Mouse (Mus musculus) gastrocnemius, postnatal 10 days (tissue): Measurements from ENCODE around the gene Gfy. TPM values are rescaled to one million over a fixed set of nuclear protein-coding genes. Genes with fewer than 3 reads are reported as not detected.
"Not testable (repeated sequence)": the region's sequence is repeated elsewhere in the genome, so short reads cannot be mapped to it uniquely, and the experiment has no call there.

ENCODE experiments used
- DNase-seq: peaks from one replicate; pipeline ENCODE4 v3.0.0; 2021; ENCODE audit warnings: mixed read lengths
- total RNA-seq, 2 experiments: library from RNA; stranded (reverse); gene quantifications; 2 replicates each; pipeline ENCODE4 v1.2.3; 2021

Gfy gene
- total RNA-seq, 2 experiments from 2014 or later, result 0.49 to 0.63 TPM

- DNase-seq, result no peak
These were observed 14.0 kb upstream of the Gfy start for GRCm38 (mm10) chr7:45193406-45193805.

- no peak for DNase-seq
These were observed 13.4 kb upstream of the Gfy start for GRCm38 (mm10) chr7:45192585-45193310.

- peak; percentile 54 for DNase-seq
These were observed 12.5 kb upstream of the Gfy start for GRCm38 (mm10) chr7:45191803-45192363.

- no peak for DNase-seq
These were observed 11.8 kb upstream of the Gfy start for GRCm38 (mm10) chr7:45191161-45191560.

- no peak for DNase-seq
These were observed 10.8 kb upstream of the Gfy start for GRCm38 (mm10) chr7:45190186-45190585.

- DNase-seq, result no peak
These were observed 10.2 kb upstream of the Gfy start for GRCm38 (mm10) chr7:45189600-45189999.

- DNase-seq, result no peak
These were observed 6.6 kb upstream of the Gfy start for GRCm38 (mm10) chr7:45185921-45186320.

GRCm38 (mm10) chr7:45183672-45184071, 4.3 kb upstream of the Gfy start:
- DNase-seq, result no peak

- DNase-seq, result no peak
These were observed 3.2 kb upstream of the Gfy start for GRCm38 (mm10) chr7:45182606-45183005.

- peak; percentile 79 for DNase-seq
These were observed 2.8 kb upstream of the Gfy start for GRCm38 (mm10) chr7:45182199-45182601.

GRCm38 (mm10) chr7:45181540-45181939, 2.2 kb upstream of the Gfy start:
- DNase-seq, result no peak

- DNase-seq, result no peak
These were observed 1.6 kb upstream of the Gfy start, which contains the start of gene Pth2 for GRCm38 (mm10) chr7:45180896-45181477. Gene Pth2, plus strand, starts transcription at chr7:45180995.

- DNase-seq, result no peak
These were observed 819 bp downstream of the Gfy start for GRCm38 (mm10) chr7:45178550-45178949.

- DNase-seq, result no peak
These were observed 3.0 kb downstream of the Gfy start for GRCm38 (mm10) chr7:45176356-45176755.

- no peak for DNase-seq
These were observed 3.4 kb downstream of the Gfy start for GRCm38 (mm10) chr7:45175929-45176328.

- DNase-seq, result no peak
These were observed 4.0 kb downstream of the Gfy start for GRCm38 (mm10) chr7:45175398-45175797.

GRCm38 (mm10) chr7:45174567-45175280, 4.6 kb downstream of the Gfy start:
- no peak for DNase-seq

GRCm38 (mm10) chr7:45173772-45174171, 5.6 kb downstream of the Gfy start:
- not testable (repeated sequence) for DNase-seq

GRCm38 (mm10) chr7:45172974-45173373, 6.4 kb downstream of the Gfy start:
- no peak for DNase-seq

- DNase-seq, result no peak
These were observed 9.9 kb downstream of the Gfy start for GRCm38 (mm10) chr7:45169495-45169894.

- no peak for DNase-seq
These were observed 10.7 kb downstream of the Gfy start for GRCm38 (mm10) chr7:45168656-45169055.

GRCm38 (mm10) chr7:45167761-45168445, 11.5 kb downstream of the Gfy start:
- no peak for DNase-seq
